Mouse (Mus musculus): ENCODE data around the gene Pofut1. TPM values are rescaled to one million over a fixed set of nuclear protein-coding genes. Genes with fewer than 3 reads are reported as not detected.

Pofut1 gene
- polyA plus RNA-seq, 1 experiment from 2014 or later = 11.7 TPM

DNA sequence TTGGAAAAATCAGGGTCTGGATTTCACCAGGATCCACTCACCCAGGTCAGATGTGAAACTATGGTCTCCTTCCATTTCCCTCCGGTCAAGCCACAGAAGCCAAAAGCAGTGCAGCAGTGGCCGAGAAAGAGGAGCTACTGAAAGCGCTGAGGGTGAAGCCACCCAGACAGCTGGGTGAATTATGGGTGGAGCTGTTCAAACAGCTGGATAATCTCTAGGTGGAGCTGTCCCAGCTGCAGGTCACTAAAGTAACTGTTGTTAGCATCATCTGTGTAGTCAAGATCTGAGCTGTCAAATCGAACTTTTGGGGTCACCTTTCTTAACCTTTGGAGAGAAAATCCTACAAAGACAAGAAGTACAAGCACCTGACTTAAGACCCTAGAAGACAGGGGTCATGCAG, 57.1 kb downstream of the Pofut1 start:
- no peaks in the 10 kb centered on the region for H3K9me3 ChIP-seq
- H3K27me3 ChIP-seq (replicated peaks) = no peaks in the 10 kb centered on the region
- H3K27ac ChIP-seq = no peak overlapping the region
- H3K4me2 ChIP-seq (replicated peaks) = no peak overlapping the region
- WGBS = 48% methylated on average over 4 of the region's 4 CpGs
- H3K9ac ChIP-seq = no peak overlapping the region
- H3K36me3 ChIP-seq = no peaks in the 10 kb centered on the region; the same call in 1 of the 2 replicates
- ATAC-seq = peak; percentile 24; the same call in 1 of the 2 replicates
- H3K4me3 ChIP-seq (replicated peaks) = no peak overlapping the region
- H3K4me1 ChIP-seq (replicated peaks) = no peaks in the 10 kb centered on the region; the same call in 1 of the 2 replicates

DNA sequence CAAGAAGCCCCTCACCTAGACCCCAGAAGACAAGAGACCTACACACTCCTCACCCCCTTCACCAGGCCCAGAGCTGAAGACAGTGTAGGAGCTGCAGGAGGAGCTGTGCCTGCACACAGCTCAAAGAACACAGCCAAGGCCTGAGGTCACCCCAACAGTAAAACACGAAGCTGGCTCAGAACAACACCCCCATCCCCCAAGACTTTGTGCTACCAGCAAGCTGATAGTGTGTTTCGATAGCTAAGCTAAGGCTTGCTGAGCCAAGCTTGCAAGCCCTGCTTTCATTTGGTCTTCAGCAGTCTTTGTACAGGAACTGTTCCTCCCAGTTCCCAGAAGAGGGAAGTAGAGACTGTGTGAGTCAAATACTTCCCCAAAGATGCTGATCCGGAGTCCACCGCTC, 57.5 kb downstream of the Pofut1 start:
- Histone ChIP-seq H3K27ac (no peak overlapping the region), H3K9me3 (no peaks in the 10 kb centered on the region), H3K4me2 (replicated peaks) (no peak overlapping the region), H3K4me3 (replicated peaks) (no peak overlapping the region), H3K36me3 (no peaks in the 10 kb centered on the region; the same call in 1 of the 2 replicates), H3K9ac (no peak overlapping the region), H3K4me1 (replicated peaks) (no peaks in the 10 kb centered on the region; the same call in 1 of the 2 replicates), H3K27me3 (replicated peaks) (no peaks in the 10 kb centered on the region)
- ATAC-seq = peak; percentile 65; the same call in 1 of the 2 replicates
- 61% methylated on average over 4 of the region's 4 CpGs for WGBS

DNA sequence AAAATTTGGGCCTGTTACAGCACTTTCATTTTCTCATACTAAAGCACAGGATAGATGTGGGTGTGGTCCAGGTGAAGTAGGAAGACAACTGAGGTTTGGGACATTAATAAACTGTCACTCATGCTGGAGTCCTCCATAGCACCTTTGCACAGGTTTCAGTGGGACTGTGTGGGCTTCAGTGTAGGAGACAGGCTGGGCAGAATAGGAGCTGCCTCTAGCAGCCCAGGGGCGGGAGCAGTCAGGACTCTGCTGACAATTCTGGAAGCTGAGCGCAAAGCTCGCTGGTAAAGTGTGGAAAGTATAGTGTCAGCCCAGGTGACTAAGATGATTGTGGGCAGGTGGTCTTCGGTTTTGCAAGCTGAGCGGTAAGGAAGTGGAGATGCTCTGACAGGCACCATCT, 59.8 kb downstream of the Pofut1 start:
- no peaks in the 10 kb centered on the region for H3K27me3 ChIP-seq (replicated peaks)
- no peak overlapping the region for H3K9ac ChIP-seq
- H3K4me1 ChIP-seq (replicated peaks) = no peaks in the 10 kb centered on the region; the same call in 1 of the 2 replicates
- no peak overlapping the region for H3K27ac ChIP-seq
- H3K36me3 ChIP-seq = no peaks in the 10 kb centered on the region
- no peak overlapping the region for H3K4me3 ChIP-seq (replicated peaks)
- no peak overlapping the region for H3K4me2 ChIP-seq (replicated peaks)
- H3K9me3 ChIP-seq = no peaks in the 10 kb centered on the region
- ATAC-seq = no peak
- 94% methylated on average over 5 of the region's 5 CpGs for WGBS

GRCm38 (mm10) chr2:153305240-153305639, 63.9 kb downstream of the Pofut1 start:
- ATAC-seq = peak; percentile 51; the same call in 1 of the 2 replicates
- H3K4me1 ChIP-seq (replicated peaks) = no peaks in the 10 kb centered on the region
- no peak overlapping the region for H3K4me2 ChIP-seq (replicated peaks)
- H3K4me3 ChIP-seq (replicated peaks) = no peak overlapping the region
- no peak overlapping the region for H3K9ac ChIP-seq
- no peaks in the 10 kb centered on the region for H3K36me3 ChIP-seq
- 67% methylated on average over 6 of the region's 6 CpGs for WGBS
- H3K27me3 ChIP-seq (replicated peaks) = no peaks in the 10 kb centered on the region
- H3K9me3 ChIP-seq = no peaks in the 10 kb centered on the region
- H3K27ac ChIP-seq = peak overlapping the region; percentile 40; the same call in 1 of the 2 replicates

GRCm38 (mm10) chr2:153308586-153308985, 67.3 kb downstream of the Pofut1 start:
- no peak overlapping the region for H3K4me3 ChIP-seq (replicated peaks)
- H3K36me3 ChIP-seq = no peaks in the 10 kb centered on the region
- no peak overlapping the region for H3K27ac ChIP-seq
- H3K9me3 ChIP-seq = no peaks in the 10 kb centered on the region
- 67% methylated on average over 7 of the region's 7 CpGs for WGBS
- no peak for ATAC-seq
- H3K9ac ChIP-seq = no peak overlapping the region
- H3K27me3 ChIP-seq (replicated peaks) = no peaks in the 10 kb centered on the region
- no peak overlapping the region for H3K4me2 ChIP-seq (replicated peaks)
- H3K4me1 ChIP-seq (replicated peaks) = no peaks in the 10 kb centered on the region

GRCm38 (mm10) chr2:153309106-153309505, 67.8 kb downstream of the Pofut1 start:
- no peaks in the 10 kb centered on the region for H3K27me3 ChIP-seq (replicated peaks)
- no peak overlapping the region for H3K4me3 ChIP-seq (replicated peaks)
- H3K9me3 ChIP-seq = no peaks in the 10 kb centered on the region
- H3K36me3 ChIP-seq = no peaks in the 10 kb centered on the region
- no peak overlapping the region for H3K27ac ChIP-seq
- WGBS = 61% methylated on average over 8 of the region's 8 CpGs
- H3K4me1 ChIP-seq (replicated peaks) = no peaks in the 10 kb centered on the region
- ATAC-seq = no peak
- no peak overlapping the region for H3K4me2 ChIP-seq (replicated peaks)
- H3K9ac ChIP-seq = no peak overlapping the region

DNA sequence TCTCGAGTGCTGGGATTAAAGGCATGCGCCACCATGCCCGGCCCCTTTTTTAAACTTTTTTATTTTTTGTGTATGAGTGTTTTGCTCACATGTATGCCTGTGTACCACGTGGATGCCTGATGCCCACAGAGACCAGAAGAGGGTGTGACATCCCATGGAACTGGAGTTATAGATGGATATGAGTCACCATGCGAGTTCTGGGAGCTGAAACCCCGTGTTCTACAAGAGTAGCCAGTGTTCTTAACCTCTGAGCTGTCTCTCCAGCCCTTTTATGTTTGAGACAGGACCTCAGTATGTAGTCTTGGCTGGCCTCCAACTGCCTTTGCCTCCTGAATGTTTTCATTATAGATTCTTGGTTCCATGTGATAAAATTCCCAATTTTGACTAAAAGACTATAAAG, 68.9 kb downstream of the Pofut1 start:
- no peak overlapping the region for H3K4me3 ChIP-seq (replicated peaks)
- no peaks in the 10 kb centered on the region for H3K4me1 ChIP-seq (replicated peaks)
- no peaks in the 10 kb centered on the region for H3K36me3 ChIP-seq
- no peaks in the 10 kb centered on the region for H3K27me3 ChIP-seq (replicated peaks)
- H3K9me3 ChIP-seq = no peaks in the 10 kb centered on the region
- H3K27ac ChIP-seq = no peak overlapping the region
- H3K4me2 ChIP-seq (replicated peaks) = no peak overlapping the region
- no peak for ATAC-seq
- WGBS = 81% methylated on average over 6 of the region's 6 CpGs
- no peak overlapping the region for H3K9ac ChIP-seq

GRCm38 (mm10) chr2:153312884-153313283, 71.6 kb downstream of the Pofut1 start:
- Histone ChIP-seq H3K9me3 (no peaks in the 10 kb centered on the region), H3K4me3 (replicated peaks) (no peak overlapping the region), H3K36me3 (no peaks in the 10 kb centered on the region), H3K27ac (no peak overlapping the region), H3K4me1 (replicated peaks) (no peaks in the 10 kb centered on the region), H3K9ac (no peak overlapping the region), H3K27me3 (replicated peaks) (no peaks in the 10 kb centered on the region), H3K4me2 (replicated peaks) (no peak overlapping the region)
- ATAC-seq = no peak
- WGBS = 86% methylated on average over 9 of the region's 9 CpGs

- 97% methylated on average over 4 of the region's 4 CpGs for WGBS
- Histone ChIP-seq H3K4me1 (replicated peaks) (no peaks in the 10 kb centered on the region), H3K27me3 (replicated peaks) (no peaks in the 10 kb centered on the region), H3K9me3 (no peaks in the 10 kb centered on the region), H3K27ac (no peak overlapping the region), H3K4me3 (replicated peaks) (no peak overlapping the region), H3K9ac (no peak overlapping the region), H3K36me3 (0 out of 2 replicates have a peak, but pooled peaks cover 11% of the 10 kb centered on the region), H3K4me2 (replicated peaks) (no peak overlapping the region)
- ATAC-seq = no peak
Observed at GRCm38 (mm10) chr2:153318408-153318807, 77.1 kb downstream of the Pofut1 start.

- Histone ChIP-seq H3K9ac (no peak overlapping the region), H3K27me3 (replicated peaks) (no peaks in the 10 kb centered on the region), H3K36me3 (peaks cover 12% of the 10 kb centered on the region), H3K4me2 (replicated peaks) (no peak overlapping the region), H3K27ac (0 out of 2 replicates have a peak overlapping the region, but pooled peaks have one; percentile 15), H3K4me3 (replicated peaks) (no peak overlapping the region), H3K4me1 (replicated peaks) (no peaks in the 10 kb centered on the region), H3K9me3 (no peaks in the 10 kb centered on the region)
- no peak for ATAC-seq
- 80% methylated on average over 8 of the region's 8 CpGs for WGBS
Observed at GRCm38 (mm10) chr2:153319036-153319643, 77.8 kb downstream of the Pofut1 start.

Other genes with a start within 250 kb of the Pofut1 start
- 90.2 and 96.2 TPM in 2 replicates for gene Pdrg1, start 226.1 kb upstream of the Pofut1 start, polyA plus RNA-seq (2015; fragmentation: Nextera tagmentation; extraction: Ambion mirVana)
- gene Xkr7, start 209.7 kb upstream of the Pofut1 start, polyA plus RNA-seq (2015; fragmentation: Nextera tagmentation; extraction: Ambion mirVana) = 0.10 TPM in 2 replicates
- 1.5 and 2.0 TPM in 2 replicates for gene Ccm2l, start 175.6 kb upstream of the Pofut1 start, polyA plus RNA-seq (2015; fragmentation: Nextera tagmentation; extraction: Ambion mirVana)
- 5.7 and 6.2 TPM in 2 replicates for gene Hck, start 133.1 kb upstream of the Pofut1 start, polyA plus RNA-seq (2015; fragmentation: Nextera tagmentation; extraction: Ambion mirVana)
- gene Tm9sf4, start 80.2 kb upstream of the Pofut1 start, polyA plus RNA-seq (2015; fragmentation: Nextera tagmentation; extraction: Ambion mirVana) = 82.5 and 84.9 TPM in 2 replicates
- 10.3 and 11.4 TPM in 2 replicates for gene Tspyl3, start 16.1 kb upstream of the Pofut1 start, polyA plus RNA-seq (2015; fragmentation: Nextera tagmentation; extraction: Ambion mirVana)
- gene Plagl2, start 107 bp upstream of the Pofut1 start, polyA plus RNA-seq (2015; fragmentation: Nextera tagmentation; extraction: Ambion mirVana) = 46.8 and 48.0 TPM in 2 replicates
- gene Kif3b, start 49.9 kb downstream of the Pofut1 start, polyA plus RNA-seq (2015; fragmentation: Nextera tagmentation; extraction: Ambion mirVana) = 7.1 and 7.7 TPM in 2 replicates
- 12.4 and 13.5 TPM in 2 replicates for gene Asxl1, start 104.3 kb downstream of the Pofut1 start, polyA plus RNA-seq (2015; fragmentation: Nextera tagmentation; extraction: Ambion mirVana)

Measured in intestine, embryonic 15.5 days (tissue).